Mouse (Mus musculus) small intestine, adult 2 months (tissue): Measurements from ENCODE around the gene Uqcr11.

Experiments used
- CTCF ChIP-seq: fragments of 200-500 bp; IDR thresholded peaks from 2 replicates; pipeline ENCODE4 v1.5.1; 2012; ENCODE audit warnings: low read depth, mild to moderate bottlenecking, control low read depth, inconsistent platforms, low read length, moderate library complexity, mixed read lengths; ENCODE audit not compliant: insufficient replicate concordance, insufficient read length; ENCODE audit errors: extremely low read depth
- POLR2A ChIP-seq: fragments of 200-500 bp; IDR thresholded peaks from 2 replicates; pipeline ENCODE4 v1.6.1; 2012; ENCODE audit warnings: low read depth, mild to moderate bottlenecking, control low read depth, inconsistent platforms, low read length, moderate library complexity

DNA sequence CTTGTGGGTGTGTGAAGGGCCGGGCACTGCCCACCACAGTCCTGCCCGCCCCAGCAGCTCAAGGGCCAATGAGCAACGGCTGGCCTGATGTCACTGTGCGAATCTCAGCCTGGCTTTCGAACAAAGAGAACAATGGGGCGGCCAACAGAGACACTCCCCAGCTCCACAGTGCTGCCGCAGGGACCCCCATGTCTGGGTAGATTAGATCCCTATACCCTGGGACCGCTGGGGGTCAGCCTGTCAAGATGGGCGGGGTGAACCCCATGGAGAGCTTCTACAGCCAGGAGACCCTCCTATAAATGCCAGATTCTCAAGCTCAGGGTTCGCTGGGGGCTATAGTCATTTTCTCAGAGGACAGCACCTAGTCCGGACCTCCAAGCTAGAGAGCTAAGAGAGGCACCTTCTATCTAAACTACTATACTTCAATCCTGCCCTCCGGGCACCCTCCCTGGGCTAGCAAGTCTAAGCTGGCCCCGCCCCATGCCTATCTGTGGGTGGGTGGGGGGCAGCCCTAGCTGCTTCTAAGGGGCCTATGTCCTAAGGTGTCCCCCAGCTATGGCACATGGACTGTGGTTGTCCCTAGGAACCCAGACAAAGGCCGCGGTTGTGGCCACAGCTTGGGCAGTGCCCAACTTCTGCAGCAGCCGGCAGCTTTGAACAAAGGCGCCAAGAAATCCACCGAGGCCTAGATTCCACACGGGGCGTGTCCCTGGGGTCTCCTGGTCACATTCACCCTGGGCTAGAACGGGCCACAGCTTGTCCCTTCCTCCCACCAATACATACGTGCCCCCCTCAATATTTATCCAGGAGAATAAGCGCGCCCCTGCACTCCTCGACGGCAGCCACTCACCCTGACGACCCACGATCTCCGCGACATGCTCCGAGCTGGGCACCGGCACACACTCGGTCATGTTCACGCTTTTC, 20.6 kb downstream of the Uqcr11 start:
- TF ChIP-seq POLR2A (no peak), CTCF (no peak)
